Mouse (Mus musculus) layer of hippocampus, adult 18-20 months (tissue): ENCODE data around the gene Gbp8. TPM values are rescaled to one million over a fixed set of nuclear protein-coding genes. Genes with fewer than 3 reads are reported as not detected.
"Not testable (repeated sequence)": the region's sequence is repeated elsewhere in the genome, so short reads cannot be mapped to it uniquely, and the experiment has no call there.

Source experiments
- DNase-seq, 2 experiments: peaks; one replicate each; pipeline ENCODE4 v3.0.0; 2022; ENCODE audit warnings: low spot score in 2 of 2
- long read RNA-seq: library from polyadenylated mRNA; stranded (forward); transcript quantifications from one replicate; pipeline ENCODE4 v2.0.0, GENCODE M21; 2021
- total RNA-seq, 2 experiments: library from RNA; stranded (reverse); gene quantifications; 2 replicates each; pipeline ENCODE4 v1.2.3; 2021

The Gbp8 gene
- total RNA-seq: under 1 TPM in 1 of 2 experiments, not detected in 1; 0.17 TPM
- long read RNA-seq: 0 reads

GRCm38 (mm10) chr5:105139409-105140088, at the start of gene Gbp8, which contains the start of the genes Gbp9 and Gbp4:
Gene Gbp8 (minus strand): TSS chr5:105139540.
Gene Gbp9 (minus strand): TSS chr5:105139539.
Gene Gbp4 (minus strand): TSS chr5:105139586.
- not testable (repeated sequence) for DNase-seq

GRCm38 (mm10) chr5:105181446-105181845, 42.1 kb upstream of the Gbp8 start:
- DNase-seq: no peak

GRCm38 (mm10) chr5:105156582-105156981, 17.2 kb upstream of the Gbp8 start:
- DNase-seq: no peak

GRCm38 (mm10) chr5:105154049-105154448, 14.7 kb upstream of the Gbp8 start:
- no peak for DNase-seq

DNA sequence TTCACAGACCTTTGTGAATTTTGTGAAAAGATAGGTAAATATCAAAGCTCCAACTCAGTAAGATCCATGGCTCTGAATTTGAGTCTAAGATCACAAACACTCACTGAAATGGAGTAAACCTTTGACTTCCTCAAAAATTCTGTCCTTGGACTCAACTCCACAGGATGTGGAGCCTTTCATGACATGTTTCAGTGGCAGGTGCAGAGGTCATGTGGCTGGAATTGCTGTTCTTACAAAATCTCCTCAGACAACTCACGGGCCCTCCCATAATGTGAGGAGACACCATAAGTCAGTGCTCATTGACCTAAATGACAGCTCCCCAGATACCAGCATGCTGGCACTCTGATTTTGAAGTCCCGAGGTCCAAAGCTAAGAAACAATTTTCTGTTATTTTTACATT, 8.7 kb upstream of the Gbp8 start:
- DNase-seq: not testable (repeated sequence)

DNA sequence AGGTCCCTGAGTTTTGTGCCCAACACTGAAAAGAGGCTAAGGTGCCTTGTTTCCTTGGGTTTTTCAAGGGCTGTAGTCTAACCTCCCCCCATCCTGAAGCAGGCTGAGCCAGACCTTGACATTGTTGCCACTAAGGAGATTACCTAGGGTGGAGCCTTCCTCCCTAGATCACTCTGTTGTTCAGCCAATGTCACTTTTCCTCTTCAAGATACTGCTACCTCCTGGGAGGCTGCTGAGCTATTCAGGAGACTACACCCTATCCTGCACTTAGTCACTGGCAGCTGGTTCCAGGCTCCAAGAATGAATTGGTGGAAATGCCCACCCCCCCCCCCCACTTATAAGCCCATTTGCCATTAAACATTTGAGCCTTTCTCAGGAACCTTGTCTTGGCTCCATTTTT, 7.1 kb upstream of the Gbp8 start:
- no peak for DNase-seq

DNA sequence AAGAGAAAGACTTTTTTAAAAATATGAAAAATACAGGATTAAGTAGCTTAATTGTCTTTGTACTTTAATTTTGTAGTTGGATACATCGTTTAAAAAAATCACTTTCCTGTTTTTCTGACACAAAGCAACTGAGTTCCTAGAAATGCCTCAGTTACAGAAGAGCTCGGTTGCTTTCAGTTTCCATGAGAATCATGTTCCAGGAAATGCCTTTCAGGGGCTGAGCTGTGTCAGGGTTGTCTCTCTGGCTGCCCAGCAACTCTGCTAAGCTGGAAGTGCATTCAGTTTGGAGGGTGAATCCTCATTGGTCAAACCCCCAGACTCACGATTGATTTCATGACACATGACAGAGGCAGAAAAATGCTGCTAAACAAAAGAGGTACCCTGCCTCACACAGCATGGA, 6.4 kb upstream of the Gbp8 start:
- not testable (repeated sequence) for DNase-seq

DNA sequence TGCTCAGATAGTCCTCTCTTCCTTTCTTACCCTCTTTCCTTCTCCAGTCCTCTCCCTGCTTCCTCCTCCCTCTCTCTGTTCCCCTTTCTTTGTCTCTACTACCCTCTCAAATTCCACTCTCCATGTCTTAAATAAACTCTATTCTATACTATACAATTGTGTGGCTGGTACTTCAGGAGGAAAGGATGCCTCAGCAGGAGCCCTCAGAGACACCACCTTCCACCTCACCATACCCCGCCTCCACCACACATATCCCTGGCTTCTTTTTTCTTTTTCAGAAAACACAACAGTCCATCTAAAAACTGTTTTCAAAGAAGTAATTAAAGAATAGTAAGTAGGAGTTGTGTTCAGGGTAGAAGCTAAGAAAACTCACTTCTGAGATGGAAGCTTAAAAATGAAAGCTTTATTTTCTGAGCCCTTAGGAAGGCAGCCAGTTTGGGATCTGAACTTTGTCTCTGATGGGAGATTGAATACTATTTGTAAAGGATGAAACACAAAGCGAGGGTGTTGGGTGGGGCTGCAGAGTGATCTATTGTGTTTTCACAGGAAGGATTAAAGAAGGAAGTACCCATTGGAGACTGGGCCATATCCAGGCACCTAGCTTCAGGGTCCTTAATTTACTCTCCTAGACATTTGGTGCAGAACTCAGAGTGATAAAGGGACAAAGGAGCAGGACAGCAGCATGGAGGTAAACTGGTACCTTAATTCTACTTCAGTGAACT, 910 bp upstream of the Gbp8 start:
- not testable (repeated sequence) for DNase-seq

- DNase-seq: no peak
Measured at GRCm38 (mm10) chr5:105138906-105139305, 434 bp downstream of the Gbp8 start.

GRCm38 (mm10) chr5:105136706-105137304, 2.5 kb downstream of the Gbp8 start:
- DNase-seq: not testable (repeated sequence)

DNA sequence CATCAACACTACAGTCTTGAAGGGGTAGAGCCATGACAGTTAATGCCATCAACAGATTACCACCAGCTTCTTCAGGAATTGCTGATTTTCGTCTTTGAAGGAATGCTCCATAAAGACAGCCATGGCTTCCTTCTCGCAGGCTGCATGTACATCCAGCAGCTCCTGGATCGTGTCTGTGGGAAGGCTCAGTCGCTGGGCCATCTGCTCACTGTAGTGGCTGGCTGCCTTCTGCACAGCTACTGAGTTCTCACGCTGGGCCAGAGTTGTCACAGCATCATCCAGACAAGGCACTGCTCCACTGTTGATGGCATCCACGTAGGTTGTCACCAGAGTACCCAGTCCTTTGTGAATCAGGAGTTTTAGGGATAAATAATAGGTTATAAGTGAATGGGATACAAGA, 17.6 kb downstream of the Gbp8 start:
- DNase-seq: peak; percentile 7 to 8

- DNase-seq: no peak
Measured at GRCm38 (mm10) chr5:105115740-105116139, 23.6 kb downstream of the Gbp8 start.

GRCm38 (mm10) chr5:105114696-105115095, 24.6 kb downstream of the Gbp8 start:
- no peak for DNase-seq

DNA sequence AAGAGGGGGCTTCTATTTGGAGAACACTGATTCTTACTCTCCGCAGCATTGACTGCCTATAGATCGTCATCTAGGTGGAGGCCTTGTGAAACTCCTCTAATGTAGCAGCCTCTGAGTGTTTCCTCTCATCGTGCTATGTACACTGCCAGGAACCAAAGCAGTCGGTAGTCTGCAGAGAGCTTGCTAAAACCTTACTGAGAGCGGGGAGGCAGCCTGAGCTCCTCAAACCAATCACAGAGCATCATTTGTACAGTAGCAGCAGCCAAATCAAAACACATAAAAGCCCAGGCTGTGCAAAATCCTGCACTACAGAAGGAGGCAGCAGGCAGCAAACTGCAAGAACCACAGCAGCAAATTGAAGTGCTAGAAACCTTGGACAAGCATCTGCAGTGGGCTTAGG, 25.7 kb downstream of the Gbp8 start:
- no peak for DNase-seq

- peak in 1 of 2 experiments; percentile 9 for DNase-seq
Measured at GRCm38 (mm10) chr5:105110271-105110852, 29.0 kb downstream of the Gbp8 start.

DNA sequence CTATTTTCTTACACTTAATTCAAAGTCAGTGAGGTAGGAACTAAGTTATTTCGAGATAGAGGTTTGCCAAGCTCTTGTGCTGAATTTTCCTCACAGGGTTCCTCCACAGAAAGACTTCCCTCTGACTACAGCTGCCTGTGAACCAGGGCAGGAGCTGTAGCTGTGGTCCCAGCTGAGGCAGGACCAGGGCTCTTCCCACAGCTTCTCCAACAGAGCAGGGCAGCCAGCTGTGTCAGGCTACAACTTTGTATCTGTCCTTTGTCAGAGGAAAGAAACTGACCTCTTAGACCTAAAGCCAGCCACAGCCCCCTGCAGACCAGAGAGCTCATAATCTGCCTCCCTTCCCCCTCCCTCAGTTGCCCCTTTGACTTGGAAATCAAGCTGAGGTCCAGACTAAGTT, 29.6 kb downstream of the Gbp8 start:
- not testable (repeated sequence) for DNase-seq

DNA sequence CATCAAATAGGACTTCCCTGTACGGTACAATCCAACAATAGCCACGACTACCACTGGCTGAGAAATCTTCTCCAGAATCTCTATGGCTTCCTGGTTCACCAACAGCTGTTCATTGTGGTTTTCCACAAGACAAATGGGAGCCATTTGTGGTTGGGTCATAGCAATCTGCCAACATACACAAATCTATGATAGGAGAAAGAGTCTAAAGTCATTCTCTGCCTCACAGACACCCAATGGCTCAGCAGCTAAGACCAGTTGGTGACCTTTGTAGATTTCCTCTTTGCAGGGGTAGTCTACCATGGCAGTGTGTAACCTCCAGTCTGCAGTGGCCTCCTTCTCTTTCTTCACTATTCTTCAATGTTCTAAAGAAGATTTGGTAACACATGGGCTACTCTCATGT, 33.7 kb downstream of the Gbp8 start:
- not testable (repeated sequence) for DNase-seq

DNA sequence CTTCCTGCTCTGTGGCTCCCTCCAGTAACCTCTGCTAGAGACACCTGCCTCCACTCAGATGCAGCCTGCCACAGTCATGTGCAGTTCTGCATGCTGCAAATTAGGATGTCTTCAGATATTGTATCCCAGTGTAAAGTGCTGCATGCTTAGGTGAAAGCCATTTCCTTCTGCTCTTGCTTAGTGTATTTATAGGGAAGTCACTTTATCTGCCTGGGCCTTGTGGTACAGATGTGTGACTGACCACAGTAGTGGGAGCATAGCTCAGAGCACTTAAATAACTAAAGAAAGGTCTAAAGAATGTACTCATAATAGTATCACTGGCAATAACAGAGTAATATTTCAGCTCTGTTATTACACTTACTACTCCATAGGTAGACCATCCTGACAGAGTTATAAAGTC, 57.4 kb downstream of the Gbp8 start:
- no peak for DNase-seq

- DNase-seq: not testable (repeated sequence)
Measured at GRCm38 (mm10) chr5:105068356-105068755, 71.0 kb downstream of the Gbp8 start.

- not testable (repeated sequence) for DNase-seq
Measured at GRCm38 (mm10) chr5:105064443-105064842, 74.9 kb downstream of the Gbp8 start.

DNA sequence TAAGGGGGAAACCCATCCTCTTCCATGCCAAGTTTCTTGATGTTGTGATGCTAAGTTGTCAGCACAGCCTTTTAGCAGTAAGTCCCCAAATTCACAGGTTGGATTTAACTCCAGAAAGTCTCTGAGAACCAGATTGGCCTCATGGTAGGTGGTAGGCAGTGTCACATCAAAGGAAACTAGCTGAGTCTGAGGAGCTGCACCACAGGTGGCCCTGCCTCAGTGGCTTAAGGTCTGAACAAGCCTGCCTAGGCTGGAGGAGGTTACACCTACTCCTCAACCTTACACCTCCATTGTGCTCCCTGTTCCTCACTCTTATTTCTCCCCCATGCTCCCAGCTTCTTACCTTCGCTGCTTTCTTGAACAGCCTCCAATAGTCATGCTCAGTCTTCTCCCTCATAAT, 76.0 kb downstream of the Gbp8 start:
- no peak for DNase-seq

GRCm38 (mm10) chr5:105062403-105062802, 76.9 kb downstream of the Gbp8 start:
- not testable (repeated sequence) for DNase-seq
